Mouse (Mus musculus) ES-Bruce4 (cell line): Measurements from ENCODE around the gene Egln1. TPM values are rescaled to one million over a fixed set of nuclear protein-coding genes. Genes with fewer than 3 reads are reported as not detected.

ENCODE experiments used
- H3K27ac ChIP-seq: 2 replicates; pipeline ENCODE4 v1.5.1; 2012; ENCODE audit warnings: low read length, inconsistent platforms; ENCODE audit not compliant: insufficient read depth
- H3K27me3 ChIP-seq: 2 replicates; pipeline ENCODE4 v1.6.1; 2012; ENCODE audit warnings: mild to moderate bottlenecking, low read length, inconsistent platforms; ENCODE audit not compliant: control insufficient read depth, poor library complexity, insufficient read depth, severe bottlenecking
- H3K36me3 ChIP-seq: 2 replicates; pipeline ENCODE4 v1.6.1; 2012; ENCODE audit warnings: inconsistent platforms, mild to moderate bottlenecking, low read length, moderate library complexity; ENCODE audit not compliant: control insufficient read depth, poor library complexity, insufficient read depth, severe bottlenecking
- H3K4me1 ChIP-seq: one replicate; pipeline ENCODE4 v1.8.1; 2011; ENCODE audit warnings: low read length; ENCODE audit not compliant: control insufficient read depth, insufficient read depth
- H3K4me3 ChIP-seq: 2 replicates; pipeline ENCODE4 v1.5.1; 2011; ENCODE audit warnings: low read depth, mild to moderate bottlenecking, low read length
- H3K9ac ChIP-seq: 2 replicates; pipeline ENCODE4 v1.6.1; 2012; ENCODE audit warnings: low read depth, mild to moderate bottlenecking, inconsistent platforms; ENCODE audit not compliant: poor library complexity, severe bottlenecking
- H3K9me3 ChIP-seq: replicated peaks from 2 replicates; pipeline ENCODE4 v1.6.1; 2012; ENCODE audit warnings: mild to moderate bottlenecking, low read length, inconsistent platforms; ENCODE audit not compliant: control insufficient read depth, poor library complexity, insufficient read depth, severe bottlenecking
- CTCF ChIP-seq: IDR thresholded peaks from one replicate; pipeline ENCODE4 v1.8.1; 2011; ENCODE audit warnings: low read depth, low read length
- EP300 ChIP-seq: IDR thresholded peaks from 2 replicates; pipeline ENCODE4 v1.6.1; 2011; ENCODE audit warnings: low read depth, low read length; ENCODE audit not compliant: insufficient read depth
- POLR2A ChIP-seq: IDR thresholded peaks from one replicate; pipeline ENCODE4 v1.8.1; 2011; ENCODE audit warnings: low read length; ENCODE audit not compliant: insufficient read depth
- polyA plus RNA-seq: library from polyadenylated mRNA; stranded (reverse); fragments of >200 nt; gene quantifications from 2 replicates; pipeline ENCODE4 v1.2.4, GENCODE M21; 2011; ENCODE audit warnings: low read depth; ENCODE audit not compliant: missing spikeins, insufficient read depth, insufficient read length

Egln1 gene
- polyA plus RNA-seq, 1 experiment: 20.3 TPM

GRCm38 (mm10) chr8:124917741-124918484 is 31.2 kb downstream of the Egln1 start:
- Histone ChIP-seq H3K9me3 (no peaks in the 10 kb centered on the region), H3K27ac (no peak overlapping the region), H3K4me3 (no peak overlapping the region), H3K4me1 (no peaks in the 10 kb centered on the region), H3K27me3 (no peaks in the 10 kb centered on the region), H3K9ac (no peak overlapping the region), H3K36me3 (no peaks in the 10 kb centered on the region)
- TF ChIP-seq POLR2A: no peak
- no peak for TF ChIP-seq CTCF

DNA sequence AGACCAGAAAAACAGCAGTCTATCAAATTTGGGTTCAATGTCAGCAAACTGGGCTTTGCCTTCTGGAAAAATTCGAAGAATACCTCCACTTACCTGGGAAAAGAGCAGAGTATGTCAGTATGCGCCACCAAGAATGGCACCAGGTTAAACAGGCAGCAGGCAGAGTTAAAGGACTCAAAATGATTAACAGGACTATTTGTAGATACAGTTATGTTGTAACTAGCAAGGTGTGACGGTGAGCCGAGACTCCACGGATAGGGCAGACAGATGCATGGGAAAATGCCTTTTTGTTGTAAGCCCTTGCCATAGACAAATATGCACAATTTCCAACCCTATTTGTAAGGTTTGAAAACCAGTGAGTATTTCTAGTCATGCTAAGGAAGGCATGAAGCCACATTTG is 35.1 kb downstream of the Egln1 start:
- TF ChIP-seq EP300: no peak
- no peak for TF ChIP-seq CTCF
- no peak for TF ChIP-seq POLR2A
- no peaks in the 10 kb centered on the region for H3K36me3 ChIP-seq

DNA sequence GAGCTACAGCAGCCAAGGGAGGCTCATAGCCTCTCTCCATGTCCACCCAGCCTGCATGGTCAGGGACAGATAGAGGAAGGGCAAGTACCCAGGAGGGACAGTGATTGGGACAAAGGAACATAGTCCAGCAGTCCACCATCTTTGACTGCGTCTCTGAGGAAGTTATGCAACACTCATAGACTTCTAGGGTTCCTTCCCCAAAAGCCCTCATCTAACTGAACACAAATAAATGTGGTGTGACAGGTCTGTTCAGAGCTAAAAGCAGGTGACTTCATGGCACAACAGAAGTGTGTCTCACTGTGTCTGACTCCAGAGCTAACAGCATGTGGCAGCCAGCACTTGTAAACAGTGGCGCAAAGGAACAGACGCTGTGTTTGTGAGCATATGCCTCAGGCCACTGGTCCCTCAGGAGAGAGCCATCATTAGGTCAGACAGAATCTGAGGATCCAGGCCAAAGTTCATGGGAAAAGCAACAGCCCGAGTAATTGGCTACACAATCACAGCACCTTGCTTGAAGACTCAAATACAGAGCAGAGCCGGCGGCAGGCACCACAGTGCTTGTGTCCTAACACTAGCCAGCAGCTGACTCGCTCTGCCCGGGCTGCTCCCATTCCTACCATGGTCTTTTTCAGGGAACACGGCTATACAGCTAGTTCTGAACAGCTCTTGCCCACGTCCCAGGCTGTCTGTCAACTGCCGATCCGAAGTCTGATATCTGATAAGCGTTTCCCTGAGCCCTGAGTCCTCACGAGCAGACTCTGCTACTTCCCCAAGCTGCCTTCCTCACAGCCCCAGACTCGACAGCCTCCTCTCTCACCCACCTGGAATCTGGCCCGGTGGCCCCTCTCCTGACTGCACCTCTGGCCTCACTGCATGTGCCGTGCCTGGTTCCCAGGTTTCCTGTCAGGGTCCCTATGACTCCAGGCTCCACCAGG is 36.9 kb downstream of the Egln1 start:
- Histone ChIP-seq H3K27ac (no peak overlapping the region), H3K9me3 (no peaks in the 10 kb centered on the region), H3K4me1 (no peaks in the 10 kb centered on the region), H3K36me3 (no peaks in the 10 kb centered on the region), H3K27me3 (no peaks in the 10 kb centered on the region), H3K9ac (no peak overlapping the region), H3K4me3 (no peak overlapping the region)
- TF ChIP-seq EP300: no peak

More for the DNA sequence above, 35.1 kb downstream of the Egln1 start:
- Histone ChIP-seq H3K4me3 (no peak overlapping the region), H3K27ac (no peak overlapping the region), H3K9me3 (no peaks in the 10 kb centered on the region), H3K27me3 (no peaks in the 10 kb centered on the region), H3K4me1 (no peaks in the 10 kb centered on the region), H3K9ac (no peak overlapping the region)

GRCm38 (mm10) chr8:124910349-124910748 is 38.8 kb downstream of the Egln1 start:
- H3K9me3 ChIP-seq: no peaks in the 10 kb centered on the region
- no peak for TF ChIP-seq POLR2A
- TF ChIP-seq EP300: no peak
- no peak for TF ChIP-seq CTCF
- H3K4me1 ChIP-seq: no peaks in the 10 kb centered on the region
- H3K27ac ChIP-seq: no peak overlapping the region
- H3K36me3 ChIP-seq: peaks cover 9% of the 10 kb centered on the region; the same call in 1 of the 2 replicates
- no peak overlapping the region for H3K4me3 ChIP-seq
- no peaks in the 10 kb centered on the region for H3K27me3 ChIP-seq
- H3K9ac ChIP-seq: no peak overlapping the region

DNA sequence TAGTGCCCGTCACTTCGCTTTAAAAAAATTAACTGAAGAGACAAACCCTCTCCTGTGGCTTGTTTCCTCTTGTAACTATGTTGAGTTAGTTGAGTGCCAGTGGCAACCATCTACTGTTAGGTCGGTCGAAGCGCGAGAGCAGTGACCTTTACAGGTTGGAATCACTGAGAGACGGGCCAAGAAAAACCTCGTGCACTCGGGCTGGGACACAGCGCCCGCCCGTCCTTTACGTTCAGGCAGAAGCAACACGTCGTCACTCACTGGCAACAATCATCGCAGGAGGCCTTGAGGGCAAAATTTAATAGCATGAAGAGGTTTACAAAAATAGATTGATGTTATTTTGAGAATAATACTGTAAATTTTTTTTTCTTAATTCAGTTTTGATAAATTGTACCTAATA is 39.2 kb downstream of the Egln1 start:
- Histone ChIP-seq H3K27ac (no peak overlapping the region), H3K4me3 (no peak overlapping the region), H3K9me3 (no peaks in the 10 kb centered on the region), H3K36me3 (peaks cover 10% of the 10 kb centered on the region), H3K9ac (no peak overlapping the region), H3K4me1 (no peaks in the 10 kb centered on the region), H3K27me3 (no peaks in the 10 kb centered on the region)
- no peak for TF ChIP-seq CTCF
- no peak for TF ChIP-seq POLR2A
- TF ChIP-seq EP300: no peak

DNA sequence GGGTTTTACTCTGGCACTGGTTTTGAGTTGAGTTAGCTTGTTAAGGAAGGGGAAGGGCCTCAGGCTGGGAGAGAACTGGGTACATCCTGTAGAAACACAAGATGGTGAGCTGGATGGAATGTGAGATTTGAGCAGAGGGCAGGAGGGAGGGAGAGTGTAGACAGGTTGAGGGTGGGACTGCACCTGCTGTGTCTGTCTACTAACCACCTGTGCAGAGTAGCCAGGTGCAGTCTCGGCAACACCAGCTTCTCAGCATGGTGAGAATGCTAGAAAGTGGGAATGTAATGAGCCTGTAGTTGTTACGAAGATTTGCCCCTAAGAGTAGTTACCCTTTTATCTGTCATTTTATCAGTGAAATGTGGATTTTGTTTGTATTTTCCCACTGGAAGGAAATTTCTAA is 43.6 kb downstream of the Egln1 start:
- TF ChIP-seq CTCF: no peak
- TF ChIP-seq POLR2A: no peak
- TF ChIP-seq EP300: no peak
- H3K9ac ChIP-seq: no peak overlapping the region
- H3K4me1 ChIP-seq: no peaks in the 10 kb centered on the region
- H3K27ac ChIP-seq: no peak overlapping the region
- no peaks in the 10 kb centered on the region for H3K27me3 ChIP-seq
- no peak overlapping the region for H3K4me3 ChIP-seq
- H3K36me3 ChIP-seq: peaks cover 40% of the 10 kb centered on the region
- H3K9me3 ChIP-seq: no peaks in the 10 kb centered on the region
